Mouse (Mus musculus): ENCODE results near the gene Lrrc51. TPM values are rescaled to one million over a fixed set of nuclear protein-coding genes. Genes with fewer than 3 reads are reported as not detected.
A peak's percentile ranks its signal among the peaks of the same experiment; 100 is the strongest.
"Not testable (repeated sequence)": the region's sequence is repeated elsewhere in the genome, so short reads cannot be mapped to it uniquely, and the experiment has no call there.

The Lrrc51 gene
- polyA plus RNA-seq, 1 experiment from 2014 or later = 6.7 TPM

- Histone ChIP-seq H3K4me2 (replicated peaks) (no peak overlapping the region), H3K27ac (no peak overlapping the region), H3K4me3 (replicated peaks) (no peak overlapping the region), H3K9me3 (no peaks in the 10 kb centered on the region), H3K4me1 (replicated peaks) (peaks cover 7% of the 10 kb centered on the region), H3K36me3 (no peaks in the 10 kb centered on the region), H3K27me3 (replicated peaks) (no peaks in the 10 kb centered on the region), H3K9ac (no peak overlapping the region)
- 98% methylated on average over 2 of the region's 2 CpGs for WGBS
- no peak for ATAC-seq
Measured at GRCm38 (mm10) chr7:101963621-101964020, 29.9 kb upstream of the Lrrc51 start.

- no peak overlapping the region for H3K27ac ChIP-seq
Measured at GRCm38 (mm10) chr7:101962829-101963228, 29.1 kb upstream of the Lrrc51 start.

GRCm38 (mm10) chr7:101956911-101957310, 23.2 kb upstream of the Lrrc51 start:
- Histone ChIP-seq H3K27ac (no peak overlapping the region), H3K4me3 (replicated peaks) (no peak overlapping the region), H3K9me3 (no peaks in the 10 kb centered on the region), H3K27me3 (replicated peaks) (no peaks in the 10 kb centered on the region), H3K9ac (no peak overlapping the region), H3K36me3 (no peaks in the 10 kb centered on the region), H3K4me1 (replicated peaks) (no peaks in the 10 kb centered on the region), H3K4me2 (replicated peaks) (no peak overlapping the region)
- WGBS = 97% methylated on average over 5 of the region's 5 CpGs
- ATAC-seq = no peak

More at GRCm38 (mm10) chr7:101962829-101963228, 29.1 kb upstream of the Lrrc51 start:
- no peak overlapping the region for H3K4me2 ChIP-seq (replicated peaks)
- H3K36me3 ChIP-seq = no peaks in the 10 kb centered on the region
- 72% methylated on average over 2 of the region's 2 CpGs for WGBS
- no peak overlapping the region for H3K9ac ChIP-seq
- H3K4me3 ChIP-seq (replicated peaks) = no peak overlapping the region
- 0 out of 2 replicates have a peak, but pooled peaks cover under 1% of the 10 kb centered on the region for H3K4me1 ChIP-seq (replicated peaks)
- no peaks in the 10 kb centered on the region for H3K9me3 ChIP-seq
- H3K27me3 ChIP-seq (replicated peaks) = no peaks in the 10 kb centered on the region
- peak; percentile 57; the same call in 1 of the 2 replicates for ATAC-seq

- Histone ChIP-seq H3K9me3 (no peaks in the 10 kb centered on the region), H3K4me3 (replicated peaks) (no peak overlapping the region), H3K27ac (no peak overlapping the region), H3K9ac (no peak overlapping the region), H3K36me3 (no peaks in the 10 kb centered on the region), H3K4me2 (replicated peaks) (no peak overlapping the region), H3K4me1 (replicated peaks) (no peaks in the 10 kb centered on the region), H3K27me3 (replicated peaks) (no peaks in the 10 kb centered on the region)
- ATAC-seq = no peak
- WGBS = 86% methylated on average over 1 of the region's 1 CpGs
Measured at GRCm38 (mm10) chr7:101956481-101956880, 22.8 kb upstream of the Lrrc51 start.

- H3K4me3 ChIP-seq (replicated peaks) = no peak overlapping the region
- no peaks in the 10 kb centered on the region for H3K36me3 ChIP-seq
- H3K4me2 ChIP-seq (replicated peaks) = no peak overlapping the region
- no peaks in the 10 kb centered on the region for H3K27me3 ChIP-seq (replicated peaks)
- WGBS = 79% methylated on average over 4 of the region's 4 CpGs
- no peaks in the 10 kb centered on the region for H3K9me3 ChIP-seq
- ATAC-seq = no peak
- H3K4me1 ChIP-seq (replicated peaks) = no peaks in the 10 kb centered on the region
- no peak overlapping the region for H3K27ac ChIP-seq
- H3K9ac ChIP-seq = no peak overlapping the region
Measured at GRCm38 (mm10) chr7:101955862-101956261, 22.2 kb upstream of the Lrrc51 start.

GRCm38 (mm10) chr7:101955276-101955675, 21.6 kb upstream of the Lrrc51 start:
- Histone ChIP-seq H3K27ac (no peak overlapping the region), H3K9ac (no peak overlapping the region), H3K9me3 (no peaks in the 10 kb centered on the region), H3K4me3 (replicated peaks) (no peak overlapping the region), H3K4me1 (replicated peaks) (no peaks in the 10 kb centered on the region), H3K27me3 (replicated peaks) (no peaks in the 10 kb centered on the region), H3K4me2 (replicated peaks) (no peak overlapping the region), H3K36me3 (no peaks in the 10 kb centered on the region)
- 82% methylated on average over 2 of the region's 2 CpGs for WGBS
- ATAC-seq = no peak

GRCm38 (mm10) chr7:101954163-101954562, 20.5 kb upstream of the Lrrc51 start:
- Histone ChIP-seq H3K36me3 (no peaks in the 10 kb centered on the region), H3K4me2 (replicated peaks) (no peak overlapping the region), H3K9ac (no peak overlapping the region), H3K27me3 (replicated peaks) (no peaks in the 10 kb centered on the region), H3K4me3 (replicated peaks) (no peak overlapping the region), H3K9me3 (no peaks in the 10 kb centered on the region), H3K4me1 (replicated peaks) (no peaks in the 10 kb centered on the region), H3K27ac (no peak overlapping the region)
- 91% methylated on average over 2 of the region's 2 CpGs for WGBS
- no peak for ATAC-seq

GRCm38 (mm10) chr7:101952098-101952497, 18.4 kb upstream of the Lrrc51 start:
- ATAC-seq = no peak
- Histone ChIP-seq H3K27ac (no peak overlapping the region), H3K4me1 (replicated peaks) (no peaks in the 10 kb centered on the region), H3K9ac (no peak overlapping the region), H3K36me3 (no peaks in the 10 kb centered on the region), H3K9me3 (no peaks in the 10 kb centered on the region), H3K4me2 (replicated peaks) (no peak overlapping the region), H3K4me3 (replicated peaks) (no peak overlapping the region), H3K27me3 (replicated peaks) (no peaks in the 10 kb centered on the region)
- 44% methylated on average over 2 of the region's 2 CpGs for WGBS

GRCm38 (mm10) chr7:101951648-101952047, 18.0 kb upstream of the Lrrc51 start:
- peak; percentile 31; the same call in 1 of the 2 replicates for ATAC-seq
- WGBS = 56% methylated on average over 1 of the region's 1 CpGs

GRCm38 (mm10) chr7:101949008-101949407, 15.3 kb upstream of the Lrrc51 start:
- not testable (repeated sequence) for H3K36me3 ChIP-seq; H3K4me3 ChIP-seq (replicated peaks); H3K9me3 ChIP-seq; ATAC-seq; H3K27ac ChIP-seq; H3K4me2 ChIP-seq (replicated peaks); H3K27me3 ChIP-seq (replicated peaks); H3K4me1 ChIP-seq (replicated peaks); H3K9ac ChIP-seq
- WGBS = 89% methylated on average over 5 of the region's 5 CpGs

More at GRCm38 (mm10) chr7:101951648-101952047, 18.0 kb upstream of the Lrrc51 start:
- Histone ChIP-seq H3K4me1 (replicated peaks) (no peaks in the 10 kb centered on the region), H3K9ac (no peak overlapping the region), H3K9me3 (no peaks in the 10 kb centered on the region), H3K27me3 (replicated peaks) (no peaks in the 10 kb centered on the region), H3K4me2 (replicated peaks) (no peak overlapping the region), H3K36me3 (no peaks in the 10 kb centered on the region), H3K4me3 (replicated peaks) (no peak overlapping the region), H3K27ac (no peak overlapping the region)

GRCm38 (mm10) chr7:101939758-101940157, 6.1 kb upstream of the Lrrc51 start:
- 0 out of 2 replicates have a peak, but pooled peaks cover 2% of the 10 kb centered on the region for H3K36me3 ChIP-seq
- H3K4me2 ChIP-seq (replicated peaks) = no peak overlapping the region
- no peak overlapping the region for H3K4me3 ChIP-seq (replicated peaks)
- no peak overlapping the region for H3K9ac ChIP-seq
- WGBS = 93% methylated on average over 4 of the region's 4 CpGs
- no peaks in the 10 kb centered on the region for H3K9me3 ChIP-seq
- no peak overlapping the region for H3K27ac ChIP-seq
- no peaks in the 10 kb centered on the region for H3K27me3 ChIP-seq (replicated peaks)
- ATAC-seq = no peak
- peaks cover 3% of the 10 kb centered on the region for H3K4me1 ChIP-seq (replicated peaks)

- WGBS = 75% methylated on average over 2 of the region's 2 CpGs
- 0 out of 2 replicates have a peak, but pooled peaks cover 2% of the 10 kb centered on the region for H3K36me3 ChIP-seq
- no peaks in the 10 kb centered on the region for H3K9me3 ChIP-seq
- no peaks in the 10 kb centered on the region for H3K27me3 ChIP-seq (replicated peaks)
- no peak overlapping the region for H3K4me2 ChIP-seq (replicated peaks)
- H3K4me3 ChIP-seq (replicated peaks) = no peak overlapping the region
- H3K9ac ChIP-seq = no peak overlapping the region
- H3K4me1 ChIP-seq (replicated peaks) = peaks cover 7% of the 10 kb centered on the region
- no peak for ATAC-seq
- no peak overlapping the region for H3K27ac ChIP-seq
Measured at GRCm38 (mm10) chr7:101938348-101938747, 4.7 kb upstream of the Lrrc51 start.

GRCm38 (mm10) chr7:101937569-101937968, 3.9 kb upstream of the Lrrc51 start:
- Histone ChIP-seq H3K4me1 (replicated peaks) (peaks cover 7% of the 10 kb centered on the region), H3K9ac (no peak overlapping the region), H3K27ac (no peak overlapping the region), H3K36me3 (0 out of 2 replicates have a peak, but pooled peaks cover 2% of the 10 kb centered on the region), H3K9me3 (no peaks in the 10 kb centered on the region), H3K4me3 (replicated peaks) (no peak overlapping the region), H3K4me2 (replicated peaks) (no peak overlapping the region), H3K27me3 (replicated peaks) (no peaks in the 10 kb centered on the region)
- ATAC-seq = no peak
- WGBS = 95% methylated on average over 4 of the region's 4 CpGs

All from intestine, embryonic 15.5 days (tissue).